Mouse (Mus musculus) Muller cell, postnatal 12 days (primary cell): ENCODE data around the gene Orc1.

Experiments used
- DNase-seq: peaks from one replicate; pipeline ENCODE4 v3.0.0-alpha.2; 2015; ENCODE audit errors: inconsistent ontology term

The Orc1 gene

DNA sequence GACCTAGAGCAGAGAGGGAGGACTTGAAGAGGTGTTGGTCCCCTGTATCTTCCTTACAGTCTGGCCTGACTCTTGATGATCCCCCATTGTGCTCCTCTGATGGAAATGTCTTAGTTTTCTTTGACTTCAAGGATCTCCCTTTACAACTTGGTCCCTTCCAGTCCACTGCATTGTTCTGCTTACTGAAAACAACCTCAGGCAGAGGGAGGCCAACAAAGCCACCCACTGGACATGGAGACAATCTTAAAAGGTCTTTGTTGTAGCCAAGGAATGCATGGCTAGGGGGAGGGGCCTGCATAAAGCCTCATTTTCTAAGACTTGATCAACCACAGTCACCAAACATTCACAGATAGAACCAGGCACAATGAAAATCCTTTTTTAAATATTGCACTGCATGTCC lies 55.9 kb downstream of the Orc1 start:
- DNase-seq, result peak; percentile 11

DNA sequence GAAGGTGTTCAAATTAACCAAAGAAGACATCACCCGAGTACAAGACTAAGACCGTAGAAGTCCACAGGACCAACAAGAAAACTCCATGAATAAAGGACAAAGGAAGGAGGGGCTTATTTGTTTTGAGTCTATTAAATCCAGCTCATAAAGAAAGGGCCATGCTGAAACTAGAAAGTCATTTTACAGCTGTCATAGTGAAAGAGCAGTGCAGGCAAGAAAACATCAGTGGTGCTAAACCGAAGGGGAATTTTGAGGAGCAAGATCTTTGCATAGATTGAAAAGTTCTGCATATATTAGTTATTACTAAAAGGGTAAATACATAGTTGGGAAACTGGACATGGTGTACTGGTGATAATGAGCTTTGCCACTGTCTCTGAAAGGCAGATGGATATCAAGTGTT lies 58.5 kb downstream of the Orc1 start:
- no peak for DNase-seq

DNA sequence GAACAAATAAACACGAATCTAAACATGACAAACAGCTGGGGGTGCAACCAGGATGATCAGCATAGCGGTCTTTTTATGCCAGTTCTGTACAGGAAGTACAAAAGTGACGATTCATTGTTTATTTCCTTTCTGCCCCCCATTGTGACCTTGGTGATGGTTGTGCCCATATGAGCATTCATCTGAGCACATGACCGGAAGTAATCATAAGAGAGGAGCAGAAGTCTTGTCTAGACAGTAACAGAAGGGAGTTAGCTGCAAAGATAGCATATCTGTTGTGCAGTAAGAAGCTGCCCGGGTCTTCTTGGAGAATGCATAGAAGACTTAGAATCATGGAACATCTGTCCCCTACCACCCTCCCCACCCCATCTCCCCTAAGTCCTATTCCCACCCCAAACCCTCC lies 59.5 kb downstream of the Orc1 start:
- DNase-seq, result no peak

DNA sequence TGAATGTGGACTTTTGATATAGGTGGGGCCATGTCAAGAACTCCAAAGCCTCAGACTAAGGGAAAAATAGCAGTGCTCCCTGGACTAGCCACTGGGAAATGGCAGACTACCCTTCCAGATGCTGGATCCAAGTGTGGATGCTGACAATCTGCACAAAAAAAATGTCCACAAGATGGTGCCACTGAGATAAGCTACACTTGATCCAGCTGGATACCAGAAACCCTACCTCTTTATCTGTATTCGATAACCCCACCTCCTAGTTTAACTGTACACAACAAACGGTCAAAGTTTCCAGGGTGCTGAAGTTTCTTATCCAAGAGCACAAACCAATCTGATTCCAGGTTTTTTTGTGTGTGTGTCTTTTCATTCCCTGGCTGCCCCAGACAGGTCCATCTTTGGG lies 85.2 kb downstream of the Orc1 start:
- DNase-seq, result no peak
